Mouse (Mus musculus): Measurements from ENCODE around the gene Rnpep. TPM values are rescaled to one million over a fixed set of nuclear protein-coding genes. Genes with fewer than 3 reads are reported as not detected.

Gene Rnpep
- total and polyA plus RNA-seq, 3 experiments, result 72.6 to 118 (median 73.8) TPM

DNA sequence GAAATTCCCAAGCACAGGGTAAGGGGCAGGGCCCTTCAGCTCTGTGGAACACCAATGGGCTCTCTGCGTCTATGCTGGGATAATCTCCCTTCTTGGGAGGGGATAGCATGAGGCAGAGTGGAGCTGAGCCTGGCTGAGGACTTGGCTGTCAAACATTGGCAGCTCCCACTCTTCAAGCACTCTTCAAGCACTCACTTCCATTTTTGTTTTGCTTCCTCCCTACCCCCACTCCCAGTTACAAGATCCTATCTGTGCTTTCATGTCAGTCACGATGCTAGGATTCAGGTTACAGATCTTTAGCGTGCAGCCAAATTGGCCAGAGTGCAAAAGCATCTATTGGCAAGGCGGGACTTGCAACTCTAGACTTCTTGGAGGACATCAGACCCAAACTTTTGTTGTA, 31.0 kb downstream of the Rnpep start:
- Histone ChIP-seq H3K4me3 (replicated peaks in 1 of 3; ENCODE audit: low read depth in 2 of 3, low read length in 2 of 3, poor library complexity in 1 of 3) (no peak overlapping the region), H3K27ac (ENCODE audit: insufficient read depth, low read depth) (no peak overlapping the region), H3K79me2 (replicated peaks; ENCODE audit: control insufficient read depth, extremely low read depth, insufficient read depth, poor library complexity, severe bottlenecking) (peaks cover 15% of the 10 kb centered on the region), H3K27me3 (replicated peaks) (no peaks in the 10 kb centered on the region), H3K4me2 (ENCODE audit: insufficient read depth, low read depth, poor library complexity, severe bottlenecking) (no peak overlapping the region), H3K4me1 (ENCODE audit: control insufficient read depth in 1 of 2, insufficient read depth in 2 of 2) (peaks cover 26 to 52% of the 10 kb centered on the region in 2 experiments), H3K36me3 (replicated peaks in 1 of 2; ENCODE audit: control insufficient read depth in 1 of 2, insufficient read depth in 1 of 2, low read length in 1 of 2) (peaks cover 42 to 58% of the 10 kb centered on the region in 2 experiments), H3K9me3 (replicated peaks; ENCODE audit: low read length) (no peaks in the 10 kb centered on the region), H3K9ac (ENCODE audit: insufficient read depth, low read depth) (no peak overlapping the region)
- in situ Hi-C loops (cut with MboI; ENCODE audit: low pct_ligation_motif_present, low pct_unique_long_range_greater_than_20kb, low sequenced_read_pairs) (no loop called here), dilution Hi-C loops (cut with MboI; ENCODE audit: extremely low pct_ligation_motif_present, extremely low pct_unique_long_range_greater_than_20kb, low sequenced_read_pairs) (no loop called here)
- DNase-seq (ENCODE audit: extremely low read depth), result no peak
- TF ChIP-seq KAT2A (IDR thresholded peaks at IDR 0.05; ENCODE audit: insufficient replicate concordance, low read length), result no peak
- TF ChIP-seq JUN (IDR thresholded peaks at IDR 0.05; ENCODE audit: insufficient read depth, low read depth, low read length), result no peak

DNA sequence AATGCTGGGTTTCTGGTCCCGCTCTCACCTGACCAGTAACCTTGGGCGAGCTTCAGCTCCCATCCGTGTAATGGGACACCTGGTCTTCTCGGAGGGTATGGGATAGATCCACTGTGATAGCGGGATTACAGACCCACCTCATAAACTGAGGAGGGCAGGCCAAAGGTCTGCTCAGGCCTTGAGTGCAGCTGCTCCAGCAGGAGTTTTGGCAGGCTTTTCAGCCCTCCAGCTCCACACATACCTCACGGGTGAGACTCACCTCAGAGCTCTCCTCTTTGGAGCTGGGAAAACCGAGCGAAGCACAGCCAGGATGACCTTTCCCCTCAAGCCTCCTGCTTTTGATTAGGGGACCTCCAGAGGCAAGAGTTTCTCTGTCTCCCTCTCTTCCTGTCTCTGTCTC, 32.5 kb downstream of the Rnpep start:
- Histone ChIP-seq H3K4me2 (ENCODE audit: insufficient read depth, low read depth, poor library complexity, severe bottlenecking) (no peak overlapping the region), H3K27me3 (replicated peaks) (no peaks in the 10 kb centered on the region), H3K9me3 (replicated peaks; ENCODE audit: low read length) (no peaks in the 10 kb centered on the region), H3K9ac (ENCODE audit: insufficient read depth, low read depth) (no peak overlapping the region), H3K36me3 (replicated peaks in 1 of 2; ENCODE audit: control insufficient read depth in 1 of 2, insufficient read depth in 1 of 2, low read length in 1 of 2) (peaks cover 36 to 50% of the 10 kb centered on the region in 2 experiments), H3K27ac (ENCODE audit: insufficient read depth, low read depth) (no peak overlapping the region), H3K4me1 (ENCODE audit: control insufficient read depth in 1 of 2, insufficient read depth in 2 of 2) (peaks cover 16 to 45% of the 10 kb centered on the region in 2 experiments), H3K4me3 (replicated peaks in 1 of 3; ENCODE audit: low read depth in 2 of 3, low read length in 2 of 3, poor library complexity in 1 of 3) (no peak overlapping the region), H3K79me2 (replicated peaks; ENCODE audit: control insufficient read depth, extremely low read depth, insufficient read depth, poor library complexity, severe bottlenecking) (peaks cover 5% of the 10 kb centered on the region; the same call in 1 of the 2 replicates)
- in situ Hi-C loops (cut with MboI; ENCODE audit: low pct_ligation_motif_present, low pct_unique_long_range_greater_than_20kb, low sequenced_read_pairs), result no loop called here
- dilution Hi-C loops (cut with MboI; ENCODE audit: extremely low pct_ligation_motif_present, extremely low pct_unique_long_range_greater_than_20kb, low sequenced_read_pairs), result no loop called here
- TF ChIP-seq TCF12 (IDR thresholded peaks at IDR 0.05; ENCODE audit: low read depth, low read length) (no peak), ZC3H11A (IDR thresholded peaks at IDR 0.05; ENCODE audit: low read depth, low read length) (no peak), PAX5 (IDR thresholded peaks at IDR 0.05; ENCODE audit: low read length) (no peak), MAZ (IDR thresholded peaks at IDR 0.05; ENCODE audit: low read depth, low read length) (no peak), SMC3 (IDR thresholded peaks at IDR 0.05; ENCODE audit: low read depth, low read length) (no peak), RCOR1 (conservative IDR thresholded peaks at IDR 0.05; ENCODE audit: low read depth, low read length) (no peak), JUN (IDR thresholded peaks at IDR 0.05; ENCODE audit: insufficient read depth, low read depth, low read length) (no peak), GABPA (IDR thresholded peaks at IDR 0.05; ENCODE audit: insufficient replicate concordance, low read depth, low read length) (no peak)
- DNase-seq (ENCODE audit: extremely low read depth), result no peak

DNA sequence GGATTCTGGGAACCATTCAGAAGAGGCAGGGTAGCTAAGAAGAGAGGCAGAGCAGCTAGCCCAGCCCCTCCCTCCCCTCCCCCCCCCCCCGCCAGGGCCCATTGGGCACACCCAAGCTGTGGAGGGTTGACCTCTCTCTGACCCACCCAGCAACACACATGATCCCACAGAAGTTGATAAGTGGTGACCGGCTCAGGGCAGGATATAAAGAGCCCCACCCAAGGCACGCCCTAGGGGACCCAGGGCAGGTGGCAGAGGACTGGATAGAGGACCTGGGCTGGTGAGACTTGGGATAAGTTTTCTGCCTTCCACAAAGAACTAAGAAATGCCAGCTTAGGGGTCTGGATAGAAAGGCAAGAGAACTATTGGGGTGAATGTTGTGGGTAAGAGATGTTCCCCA, 33.2 kb downstream of the Rnpep start:
- no peak overlapping the region for H3K4me3 ChIP-seq (replicated peaks in 1 of 3; ENCODE audit: low read depth in 2 of 3, low read length in 2 of 3, poor library complexity in 1 of 3)
- dilution Hi-C loops (cut with MboI; ENCODE audit: extremely low pct_ligation_motif_present, extremely low pct_unique_long_range_greater_than_20kb, low sequenced_read_pairs), result no loop called here
- H3K27ac ChIP-seq (ENCODE audit: insufficient read depth, low read depth), result no peak overlapping the region
- no peak for DNase-seq (ENCODE audit: extremely low read depth)
- H3K9me3 ChIP-seq (replicated peaks; ENCODE audit: low read length), result no peaks in the 10 kb centered on the region
- peaks cover 2% of the 10 kb centered on the region; the same call in 1 of the 2 replicates for H3K79me2 ChIP-seq (replicated peaks; ENCODE audit: control insufficient read depth, extremely low read depth, insufficient read depth, poor library complexity, severe bottlenecking)
- peaks cover 12 to 40% of the 10 kb centered on the region in 2 experiments for H3K4me1 ChIP-seq (ENCODE audit: control insufficient read depth in 1 of 2, insufficient read depth in 2 of 2)
- no peaks in the 10 kb centered on the region for H3K27me3 ChIP-seq (replicated peaks)
- no peak overlapping the region for H3K9ac ChIP-seq (ENCODE audit: insufficient read depth, low read depth)
- in situ Hi-C loops (cut with MboI; ENCODE audit: low pct_ligation_motif_present, low pct_unique_long_range_greater_than_20kb, low sequenced_read_pairs), result no loop called here
- H3K4me2 ChIP-seq (ENCODE audit: insufficient read depth, low read depth, poor library complexity, severe bottlenecking), result no peak overlapping the region
- H3K36me3 ChIP-seq (replicated peaks in 1 of 2; ENCODE audit: control insufficient read depth in 1 of 2, insufficient read depth in 1 of 2, low read length in 1 of 2), result peaks cover 29 to 43% of the 10 kb centered on the region in 2 experiments
- TF ChIP-seq RAD21 (IDR thresholded peaks at IDR 0.05; ENCODE audit: low read depth, low read length), result no peak
- no peak for TF ChIP-seq ETS1 (conservative IDR thresholded peaks at IDR 0.05; ENCODE audit: low read depth, low read length)

Measured in CH12.LX (cell line).